Mouse (Mus musculus): ENCODE results near the gene Eif1ax.
"Not testable (repeated sequence)": the region's sequence is repeated elsewhere in the genome, so short reads cannot be mapped to it uniquely, and the experiment has no call there.

Eif1ax gene
- long read RNA-seq, experiment 1, full-length matches to known transcripts = 83 of 94 reads
- long read RNA-seq, experiment 1, partial matches to known transcripts = 4 of 94 reads
- long read RNA-seq, experiment 1, other reads (novel, unspliced or antisense) = 7 of 94 reads
- long read RNA-seq, experiment 2, full-length matches to known transcripts = 107 of 118 reads
- long read RNA-seq, experiment 2, partial matches to known transcripts = 5 of 118 reads
- long read RNA-seq, experiment 2, other reads (novel, unspliced or antisense) = 6 of 118 reads

GRCm38 (mm10) chrX:159371831-159372752 is at the start of gene Eif1ax:
Gene Eif1ax (plus strand): TSS chrX:159372178.
- intact Hi-C loops (cut with DNase I) = no loop called here

- intact Hi-C loops (cut with DNase I) = no loop called here
These were observed 7.5 kb upstream of the Eif1ax start for GRCm38 (mm10) chrX:159364506-159364905.

GRCm38 (mm10) chrX:159372753-159373144 is 771 bp downstream of the Eif1ax start:
- intact Hi-C loops (cut with DNase I) = no loop called here

GRCm38 (mm10) chrX:159387105-159387504 is 15.1 kb downstream of the Eif1ax start:
- intact Hi-C loops (cut with DNase I) = no loop called here

GRCm38 (mm10) chrX:159388953-159389352 is 17.0 kb downstream of the Eif1ax start:
- intact Hi-C loops (cut with DNase I) = no loop called here

- intact Hi-C loops (cut with DNase I) = no loop called here
These were observed 18.5 kb downstream of the Eif1ax start for GRCm38 (mm10) chrX:159390347-159390962.

GRCm38 (mm10) chrX:159391239-159391638 is 19.3 kb downstream of the Eif1ax start:
- intact Hi-C loops (cut with DNase I) = no loop called here

- intact Hi-C loops (cut with DNase I) = no loop called here
These were observed 37.3 kb downstream of the Eif1ax start for GRCm38 (mm10) chrX:159409253-159409652.

- intact Hi-C loops (cut with DNase I) = no loop called here
These were observed 42.3 kb downstream of the Eif1ax start, which contains the start of gene Map7d2 for GRCm38 (mm10) chrX:159414130-159414828. Gene Map7d2 (plus strand): TSS chrX:159414572.

GRCm38 (mm10) chrX:159414829-159415673 is 43.1 kb downstream of the Eif1ax start:
- intact Hi-C loops (cut with DNase I) = no loop called here

- intact Hi-C loops (cut with DNase I) = not testable (repeated sequence)
These were observed 58.5 kb downstream of the Eif1ax start for GRCm38 (mm10) chrX:159430507-159430906.
